Mouse (Mus musculus): ENCODE measurements at regions not wholly inside any gene's neighbourhood (a gene's known extent, or its start where the extent isn't known, plus 50 kb on each side); places are given as distances from the start of the nearest gene placed in this dataset.

DNA sequence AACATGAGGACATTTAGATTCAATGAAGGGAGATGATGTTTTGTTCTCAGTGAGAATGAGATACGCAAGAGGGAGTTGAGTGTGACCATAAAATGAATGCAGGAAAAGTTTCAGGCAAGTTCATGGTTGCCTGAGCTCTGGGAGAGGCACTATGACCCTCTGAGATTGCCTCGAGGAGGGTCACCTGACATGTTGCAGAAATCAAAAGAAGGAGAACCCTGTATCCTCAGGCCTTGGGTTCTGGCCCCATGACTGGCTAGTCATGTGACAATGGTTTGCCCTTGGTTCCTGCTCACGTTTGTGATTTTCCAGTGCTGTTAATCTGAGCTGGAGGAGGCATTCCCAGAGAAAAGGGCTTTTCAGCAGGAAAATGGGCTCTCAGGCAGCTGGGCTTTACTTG is 98.9 kb downstream of the Mab21l3 start:
- DNase-seq (ENCODE audit: low spot score in 2 of 2), result no peak

DNA sequence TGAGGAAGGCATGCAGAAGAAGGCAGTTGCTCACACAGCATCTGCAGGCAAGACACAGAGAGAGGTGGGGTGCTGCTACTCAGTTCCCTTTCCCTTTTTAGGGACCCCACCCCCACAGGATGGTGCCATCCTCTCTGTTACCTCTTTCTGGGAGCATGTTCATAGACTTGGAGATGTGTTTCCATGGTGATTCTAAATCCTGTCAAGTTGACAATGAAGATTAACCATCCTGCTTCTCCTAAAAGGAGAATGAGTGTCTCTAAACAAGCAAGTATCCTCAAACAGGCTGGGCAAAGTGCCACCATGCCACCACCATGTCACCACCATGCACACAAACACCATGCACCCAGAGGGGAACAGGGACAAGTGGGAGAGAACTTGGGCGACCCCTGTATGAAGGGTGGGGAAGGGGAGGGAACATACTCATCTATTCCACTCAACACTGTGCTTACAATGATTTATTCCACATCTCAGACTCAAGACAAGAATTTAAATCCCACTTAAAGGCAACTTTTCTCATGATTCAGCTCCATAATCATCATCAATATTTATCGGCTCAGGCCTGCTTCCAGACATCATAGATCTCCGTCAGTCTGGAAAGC is 99.6 kb downstream of the Mab21l3 start:
- DNase-seq (ENCODE audit: low spot score in 2 of 2), result no peak

DNA sequence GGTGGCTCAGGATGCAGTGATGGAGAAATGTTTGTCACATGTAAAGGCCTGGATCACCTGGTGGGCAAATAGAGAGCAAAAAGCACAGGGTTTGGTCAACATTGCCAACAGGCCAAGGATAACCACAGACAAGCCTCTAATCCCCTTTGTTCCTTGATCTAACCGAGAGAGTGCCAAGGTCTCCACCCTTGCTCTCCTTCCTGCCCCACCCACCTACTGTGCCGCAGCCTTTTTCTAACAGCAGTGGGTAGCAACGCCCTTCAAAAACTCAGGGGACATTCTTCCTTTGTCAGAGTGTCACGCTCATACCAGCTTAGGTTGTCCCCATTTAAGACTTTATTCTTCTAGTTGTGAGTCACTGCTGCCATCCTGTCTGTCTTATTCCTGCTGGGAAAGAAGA is 100.6 kb downstream of the Mab21l3 start:
- DNase-seq (ENCODE audit: low spot score in 2 of 2), result no peak

DNA sequence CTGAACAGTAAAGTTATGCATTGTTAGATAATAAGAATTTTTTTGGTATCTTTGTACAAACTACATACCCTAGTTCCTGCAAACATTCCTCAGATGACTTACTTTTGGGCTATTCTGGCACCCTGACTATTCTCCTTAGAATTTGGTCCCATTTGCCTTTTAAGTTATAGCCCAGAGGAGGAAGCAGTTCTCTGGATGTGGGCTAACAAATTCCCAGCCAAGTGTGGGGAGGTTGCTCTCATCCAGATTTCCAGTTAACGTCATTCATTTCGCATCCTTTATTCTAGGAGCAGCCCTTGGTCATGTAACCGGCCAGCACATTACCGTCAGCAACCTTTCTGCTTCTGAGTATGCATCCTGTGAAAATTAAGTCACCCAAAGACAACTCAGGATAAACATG is 107.9 kb downstream of the Mab21l3 start:
- DNase-seq (ENCODE audit: low spot score in 2 of 2), result no peak

DNA sequence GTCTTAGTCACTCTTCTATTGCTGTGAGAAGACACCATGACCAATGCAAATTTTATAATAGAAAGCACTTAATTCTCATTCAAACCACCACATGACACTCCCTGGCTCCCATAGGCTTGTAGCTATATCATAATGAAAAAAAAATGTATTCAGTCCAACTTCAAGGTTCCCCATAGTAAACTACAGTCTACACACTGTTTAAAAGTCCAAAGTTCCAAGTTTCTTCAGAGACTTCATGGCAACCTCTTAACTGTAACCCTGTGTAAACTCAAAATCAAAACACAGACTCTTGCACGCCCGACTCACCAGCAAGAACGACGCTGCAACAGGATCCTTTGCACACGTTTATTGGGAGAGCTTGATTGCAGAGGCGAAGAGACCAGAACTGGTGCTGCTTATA is 111.6 kb downstream of the Mab21l3 start:
- DNase-seq (ENCODE audit: low spot score in 2 of 2), result no peak

DNA sequence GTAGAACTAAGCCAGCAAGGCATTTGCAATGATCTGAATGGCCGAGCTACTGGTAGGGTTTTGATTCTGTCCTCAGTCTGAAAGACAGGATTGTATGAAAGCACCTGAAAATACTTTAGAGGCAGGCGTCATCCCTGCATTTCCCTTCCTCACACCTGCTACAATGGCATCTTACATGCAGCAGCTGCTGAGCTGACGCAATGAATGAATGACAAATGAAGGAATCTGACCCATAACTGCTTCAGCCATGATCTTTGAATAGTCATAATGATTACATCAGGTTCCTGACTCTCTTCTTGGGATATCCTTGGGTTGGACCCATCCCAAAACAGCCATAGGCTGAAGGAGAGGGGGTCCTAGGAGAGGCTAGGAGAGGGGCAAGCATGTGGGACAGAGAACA is 119.7 kb downstream of the Mab21l3 start:
- no peak for DNase-seq (ENCODE audit: low spot score in 2 of 2)

DNA sequence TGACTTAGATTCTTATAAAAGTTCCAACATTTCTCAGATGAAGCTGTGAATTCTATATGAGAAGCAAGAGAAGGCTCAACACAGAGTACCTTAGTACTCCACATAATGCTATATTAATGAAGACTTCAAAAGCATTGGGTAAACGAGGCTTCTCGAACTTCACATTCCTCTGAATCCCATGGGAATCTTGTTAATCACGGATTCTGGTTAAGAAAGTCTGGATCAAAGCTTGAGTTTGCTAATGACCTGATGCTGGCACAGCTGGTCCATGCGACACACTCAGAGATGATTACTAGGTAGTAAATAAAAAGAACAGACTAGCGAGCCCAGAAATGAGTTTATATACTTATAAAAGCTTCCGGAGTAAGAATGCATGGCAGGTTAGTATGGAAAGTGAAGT is 118.4 kb upstream of the Atp1a1 start:
- no peak for DNase-seq (ENCODE audit: low spot score in 2 of 2)

DNA sequence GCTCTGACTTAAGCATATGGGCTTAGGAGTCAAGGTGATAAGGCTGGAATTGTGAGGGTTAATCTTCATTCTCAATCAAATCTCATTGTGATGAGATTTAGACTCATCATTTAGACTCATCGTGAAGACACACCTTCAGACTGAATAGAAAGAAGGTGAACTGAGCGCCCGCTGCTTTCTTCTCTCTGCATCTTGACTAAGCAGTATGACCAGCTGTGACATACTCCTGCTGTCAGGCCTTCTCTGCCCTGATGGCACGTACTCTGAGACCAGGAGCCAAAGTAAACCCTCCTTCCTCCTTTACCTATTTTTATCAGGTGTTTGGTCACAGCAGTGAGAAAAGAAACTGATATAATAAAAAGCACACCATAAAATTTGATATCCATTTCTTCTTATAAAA is 117.5 kb upstream of the Atp1a1 start:
- no peak for DNase-seq (ENCODE audit: low spot score in 2 of 2)

DNA sequence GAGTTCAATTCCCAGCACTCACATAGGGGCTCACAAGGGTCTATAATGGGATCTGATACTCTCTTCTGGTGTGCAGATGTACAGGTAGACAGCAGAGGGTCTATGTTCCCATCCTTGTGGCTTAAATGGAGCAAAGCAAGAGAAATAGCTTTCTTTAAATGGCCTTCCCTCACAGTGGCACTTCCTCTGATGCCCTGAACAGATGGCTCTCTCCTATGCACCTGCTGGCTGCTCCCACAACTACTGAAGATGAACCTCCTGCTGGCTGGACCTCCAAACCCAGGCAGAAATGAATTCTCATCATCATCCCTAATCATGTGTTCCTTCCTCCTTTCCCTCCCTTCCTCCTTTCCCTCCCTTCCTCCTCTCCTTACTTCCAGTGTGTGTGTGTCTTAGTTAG is 110.9 kb upstream of the Atp1a1 start:
- DNase-seq (ENCODE audit: low spot score in 2 of 2), result no peak

DNA sequence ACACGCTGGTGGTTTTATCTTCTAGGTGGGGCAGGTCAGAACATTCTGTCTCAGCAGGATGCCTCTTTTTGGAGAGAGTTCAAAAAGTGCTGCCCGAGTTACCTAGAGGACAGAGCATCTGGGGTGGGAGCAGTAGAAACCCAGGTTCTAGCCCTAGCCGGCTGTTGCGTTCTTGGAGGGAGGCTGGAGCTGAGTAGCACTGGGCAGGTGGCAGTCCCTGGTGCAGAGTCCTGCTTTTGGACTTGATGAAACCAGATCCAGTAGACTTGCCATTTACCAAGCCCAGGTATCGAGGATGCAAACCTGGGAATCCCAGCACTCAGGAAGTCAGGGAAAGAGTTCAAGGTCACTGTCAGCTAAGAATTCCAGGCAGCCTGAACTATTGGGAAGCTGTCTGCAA is 110.3 kb upstream of the Atp1a1 start:
- no peak for DNase-seq (ENCODE audit: low spot score in 2 of 2)

DNA sequence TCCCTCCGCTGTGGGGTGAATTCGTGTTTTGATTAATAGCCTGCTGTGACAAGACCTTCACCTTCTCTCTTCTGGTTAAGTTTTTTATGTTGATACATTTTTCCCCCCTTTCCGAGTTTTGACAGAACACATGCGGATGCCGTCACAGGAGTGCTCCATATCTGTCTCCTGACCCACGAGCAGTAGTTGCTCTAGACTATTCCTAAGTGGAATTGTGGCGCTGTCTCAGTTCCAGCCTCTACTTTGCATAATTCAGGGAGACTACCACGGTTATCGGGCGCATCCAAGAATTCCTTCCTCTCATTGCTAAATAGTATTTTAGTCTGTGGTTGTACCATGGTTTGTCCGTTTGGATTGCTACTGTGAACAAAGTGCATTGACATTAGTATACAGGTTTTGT is 109.2 kb upstream of the Atp1a1 start:
- DNase-seq (ENCODE audit: low spot score in 2 of 2), result no peak

DNA sequence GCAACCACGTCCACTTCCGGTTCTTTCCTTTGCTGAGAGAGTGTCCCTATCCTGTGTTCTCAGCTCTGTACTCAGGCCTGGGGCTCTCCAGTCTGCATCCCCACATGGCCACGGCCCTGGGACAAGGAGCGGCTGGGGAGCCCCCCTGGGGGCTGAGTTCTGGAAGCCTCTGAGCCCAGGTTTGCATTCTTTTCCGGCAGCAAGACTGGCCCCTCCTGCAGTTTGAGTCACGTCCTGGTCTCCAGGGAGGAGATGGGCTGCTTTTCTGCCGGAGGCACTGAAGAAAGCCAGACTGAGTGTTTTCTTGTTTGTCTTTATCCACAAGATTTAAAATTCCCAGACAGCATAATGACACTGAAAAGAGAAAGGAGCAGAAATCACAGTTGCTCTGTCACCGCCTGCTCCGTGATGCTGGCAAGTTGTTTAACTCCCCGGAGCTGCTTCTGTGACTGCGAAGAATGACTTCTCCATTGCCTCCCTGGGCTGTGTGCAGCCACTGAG is 108.7 kb upstream of the Atp1a1 start:
- DNase-seq (ENCODE audit: low spot score in 2 of 2), result no peak

DNA sequence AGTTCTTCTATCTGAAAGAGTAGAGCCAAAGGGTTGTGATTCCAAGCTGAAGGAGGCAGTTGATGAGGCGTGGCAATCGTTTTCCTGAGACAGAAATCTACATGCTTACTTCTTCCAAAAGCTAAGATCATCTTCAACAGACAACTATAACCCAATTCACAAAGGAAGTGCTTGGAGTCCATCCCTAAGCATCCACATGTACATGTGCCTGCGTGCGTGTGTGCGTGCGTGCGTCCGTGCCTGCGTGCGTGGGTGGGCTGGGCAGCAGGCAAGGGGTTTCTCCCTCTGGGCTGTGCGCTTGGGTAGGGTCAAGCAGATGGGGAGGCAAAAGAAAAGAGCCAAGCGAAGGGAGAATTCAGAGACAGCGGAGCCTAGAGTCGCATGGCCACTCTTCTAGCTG is 108.2 kb upstream of the Atp1a1 start:
- no peak for DNase-seq (ENCODE audit: low spot score in 2 of 2)

DNA sequence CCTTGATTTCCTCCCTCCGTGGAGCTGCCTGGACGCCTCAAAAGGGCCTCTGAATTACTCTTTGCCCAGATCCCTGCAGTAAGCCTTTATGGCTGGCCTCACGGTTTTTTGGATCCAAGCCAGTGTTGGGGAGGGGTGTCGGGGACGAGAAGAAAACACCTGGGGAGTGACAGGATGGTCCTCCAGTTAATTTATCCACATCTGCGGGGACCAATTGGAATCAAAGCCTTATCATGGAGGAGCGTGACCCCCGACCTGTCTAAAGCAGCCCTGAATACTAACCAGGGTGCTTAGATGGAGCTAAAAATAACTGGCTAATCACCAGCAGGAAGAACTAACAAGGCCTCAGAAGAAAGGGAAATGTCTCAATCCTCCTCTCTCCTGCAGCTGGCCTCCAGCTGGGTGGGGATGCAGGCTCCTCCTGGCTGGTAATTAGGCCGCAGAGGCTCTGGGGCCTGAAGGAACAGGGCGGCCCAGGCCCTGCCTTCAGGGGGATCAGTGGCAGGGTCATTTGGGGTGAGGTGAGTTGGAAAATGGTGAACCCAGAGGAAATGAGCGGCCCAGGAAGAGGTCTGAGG is 107.2 kb upstream of the Atp1a1 start:
- DNase-seq (ENCODE audit: low spot score in 2 of 2), result no peak

DNA sequence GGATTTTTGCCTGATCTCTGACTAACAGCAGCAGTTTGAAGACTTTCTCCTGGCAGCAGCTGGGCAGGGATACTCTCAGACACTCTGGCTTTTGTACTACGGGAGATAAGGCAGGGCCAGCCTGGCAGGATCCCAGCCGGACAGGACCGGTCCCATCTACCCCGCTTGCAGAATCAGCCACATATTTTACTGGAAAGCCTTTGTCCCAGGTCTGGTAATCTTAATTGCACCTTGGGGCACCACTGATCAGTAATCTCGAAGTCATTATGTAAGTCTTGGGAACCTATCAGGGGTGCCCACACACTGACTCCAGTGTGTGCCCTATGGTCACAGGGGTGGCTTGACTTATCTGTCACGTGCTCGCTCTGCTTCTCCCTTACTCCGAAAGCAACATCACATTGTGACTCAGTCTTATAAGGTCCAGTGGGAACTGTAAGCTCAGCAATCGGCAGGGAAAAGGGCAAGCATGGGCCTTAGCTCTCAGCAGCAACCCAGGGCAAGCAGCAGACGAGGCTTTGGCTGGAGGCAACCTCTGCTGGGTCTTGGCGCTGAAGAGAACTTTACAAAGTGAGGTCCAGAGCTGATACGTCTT is 105.0 kb upstream of the Atp1a1 start:
- DNase-seq (ENCODE audit: low spot score in 2 of 2), result no peak

DNA sequence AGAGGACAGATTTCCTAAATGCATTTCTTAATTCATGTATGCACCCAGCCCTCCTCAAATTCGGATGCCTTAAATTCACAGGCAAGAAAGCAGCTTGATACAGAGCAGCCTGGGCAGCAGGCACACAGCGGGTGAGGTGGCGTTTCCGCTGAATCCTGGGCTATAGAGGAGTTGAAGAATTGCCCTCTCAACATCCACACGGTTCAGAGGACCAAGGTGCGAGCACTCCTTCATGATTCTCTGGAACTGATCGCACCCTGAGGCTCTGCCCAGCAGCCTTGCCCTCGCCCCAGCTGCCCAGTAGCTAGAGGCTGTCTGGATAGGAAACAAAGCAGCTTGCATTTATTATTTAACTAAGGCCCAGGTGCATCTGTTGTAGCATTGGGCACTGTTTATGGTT is 104.3 kb upstream of the Atp1a1 start:
- DNase-seq (ENCODE audit: low spot score in 2 of 2), result no peak

DNA sequence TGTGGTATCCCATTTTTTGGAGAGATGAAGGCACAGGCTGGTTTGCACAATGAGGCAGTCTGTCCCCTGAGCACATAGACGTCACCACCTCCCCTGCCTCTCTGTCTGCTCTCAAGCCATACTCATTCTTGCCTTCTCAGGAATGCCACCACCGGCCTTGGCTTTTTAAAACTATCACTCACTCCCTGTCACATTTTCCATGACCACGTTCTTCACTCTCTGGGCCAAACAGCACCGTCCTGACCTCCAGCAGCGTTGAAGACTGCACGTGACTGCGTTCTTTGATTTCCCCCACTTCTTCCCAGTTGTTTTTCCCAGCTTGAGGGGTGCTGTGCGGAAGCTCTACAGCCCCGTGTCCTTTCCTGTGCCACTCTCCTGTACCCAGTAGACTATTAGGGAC is 100.4 kb upstream of the Atp1a1 start:
- no peak for DNase-seq (ENCODE audit: low spot score in 2 of 2)

DNA sequence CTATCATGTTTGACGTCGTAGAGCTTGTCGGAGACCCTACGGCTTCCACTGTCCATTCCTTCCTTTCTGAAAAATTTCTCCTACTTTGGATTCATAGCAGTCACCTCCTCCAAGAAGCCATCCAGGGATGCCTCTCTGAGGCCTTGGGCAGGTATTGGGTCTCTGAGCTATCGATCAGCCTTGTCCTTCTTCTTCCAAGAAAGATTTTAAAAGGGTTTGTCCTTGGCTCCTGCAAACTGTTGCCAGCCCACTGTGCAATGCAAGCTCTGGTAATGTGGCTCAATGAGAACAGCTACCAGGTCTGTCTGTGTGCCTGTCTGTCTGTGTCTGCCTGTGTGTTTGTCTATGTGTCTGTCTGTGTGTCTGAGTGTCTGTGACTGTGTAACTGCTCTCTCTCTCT is 99.8 kb upstream of the Atp1a1 start:
- no peak for DNase-seq (ENCODE audit: low spot score in 2 of 2)

DNA sequence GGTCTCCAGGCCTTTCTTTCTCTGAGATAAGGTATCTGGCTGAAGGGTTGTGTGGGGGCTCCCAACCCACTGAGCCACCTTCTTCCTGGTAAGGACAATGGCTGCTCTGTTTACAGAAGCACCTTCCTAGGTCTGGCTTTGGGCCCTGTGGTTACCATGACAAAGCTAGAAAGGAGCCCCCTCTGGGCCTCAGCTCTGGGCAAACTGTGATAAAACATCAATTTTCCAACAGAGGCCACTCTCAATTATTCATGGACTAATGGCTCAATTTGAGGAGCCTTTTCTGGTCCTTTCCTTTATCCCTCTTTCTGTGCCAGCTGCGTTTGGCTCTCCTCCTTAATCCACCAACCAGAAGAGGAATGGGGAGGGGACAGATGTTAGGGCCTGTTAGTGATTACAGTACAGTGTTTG is 97.3 kb upstream of the Atp1a1 start:
- DNase-seq (ENCODE audit: low spot score in 2 of 2), result no peak

DNA sequence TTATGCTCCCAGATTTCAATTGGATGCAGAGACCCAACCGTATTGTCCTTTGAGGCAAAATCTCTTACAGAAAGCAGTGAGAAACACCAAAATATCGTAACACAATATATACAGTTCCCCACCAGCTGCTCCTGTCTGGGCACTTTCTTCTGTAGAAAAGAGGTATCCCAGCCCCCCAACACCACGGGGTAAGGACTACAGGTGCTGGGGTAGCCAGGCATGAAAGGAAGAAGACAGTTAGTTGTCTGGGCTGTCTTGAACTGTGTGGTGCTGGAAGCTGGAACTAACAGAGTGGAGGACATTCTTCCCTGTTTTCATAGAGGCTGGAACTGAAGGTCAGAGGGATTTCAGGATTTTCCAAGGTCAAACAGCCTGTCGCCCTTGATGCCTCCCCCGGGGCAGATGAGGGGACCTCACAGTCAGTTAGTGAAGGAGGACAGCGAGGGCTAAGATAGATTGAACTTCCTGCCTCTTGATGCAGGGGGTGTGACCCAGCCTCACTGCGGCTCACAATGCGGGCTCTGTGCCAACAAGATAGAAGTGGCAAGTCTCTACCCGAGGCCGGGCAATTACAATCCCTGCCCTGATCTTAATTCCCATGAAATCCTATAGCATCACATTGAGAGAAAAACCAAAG is 96.6 kb upstream of the Atp1a1 start:
- DNase-seq (ENCODE audit: low spot score in 2 of 2), result no peak

DNA sequence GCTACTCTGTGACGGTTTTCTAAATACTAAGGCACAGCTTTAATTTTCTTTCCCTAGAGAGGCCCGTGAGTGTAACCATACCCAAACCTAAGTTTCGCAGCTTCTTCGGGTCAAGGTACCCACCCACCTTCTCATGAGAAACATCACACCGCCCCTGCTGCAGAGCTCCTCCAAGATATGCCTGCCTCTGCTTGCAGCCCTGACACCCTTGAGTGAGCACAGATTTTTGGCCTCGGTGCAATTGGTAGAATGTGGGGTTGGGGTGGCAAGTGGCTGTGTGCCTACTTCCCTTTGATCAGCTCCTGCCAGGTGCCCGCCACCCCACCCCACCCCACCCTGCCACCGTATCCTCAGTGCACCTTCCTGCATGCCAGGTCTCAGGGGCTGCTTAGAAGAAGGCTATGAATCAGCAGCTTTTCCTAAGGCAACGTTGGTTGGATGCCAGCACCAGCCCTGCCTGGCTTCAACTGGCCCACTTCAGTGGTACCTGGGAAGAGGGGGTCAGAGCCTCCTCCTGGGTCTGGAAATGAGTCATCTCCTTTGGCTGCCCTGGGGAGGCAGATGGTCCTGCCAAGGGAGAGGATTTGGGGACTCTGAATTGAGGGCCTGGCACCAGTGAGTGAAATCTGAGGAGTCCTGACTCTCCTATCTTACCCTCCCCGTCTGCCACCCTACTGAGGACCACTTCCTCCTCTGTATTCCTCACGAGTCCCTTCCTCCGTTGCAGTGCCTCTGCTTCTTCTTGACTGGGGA is 95.6 kb upstream of the Atp1a1 start:
- DNase-seq (ENCODE audit: low spot score in 2 of 2), result no peak

DNA sequence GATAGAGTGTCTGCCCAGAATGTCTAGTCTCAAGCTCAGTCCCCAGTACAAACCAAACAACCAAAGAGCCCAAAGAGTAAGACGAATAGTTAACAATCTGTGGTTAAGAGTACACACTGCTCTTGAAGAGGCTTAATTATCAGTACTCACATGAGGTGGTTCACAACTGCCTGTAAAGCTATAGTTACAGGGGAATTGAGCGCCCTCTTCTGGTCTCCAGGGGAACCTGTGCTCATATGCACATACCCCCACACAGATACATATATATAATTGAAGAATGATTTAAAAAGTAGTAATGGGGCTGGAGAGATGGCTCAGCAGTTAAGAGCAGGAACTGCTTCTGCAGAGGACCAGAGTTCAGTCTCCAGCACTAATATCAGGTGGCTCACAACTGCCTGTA is 92.3 kb upstream of the Atp1a1 start:
- no peak for DNase-seq (ENCODE audit: low spot score in 2 of 2)
